Mouse (Mus musculus): Measurements from ENCODE around the gene Mpig6b. TPM values are rescaled to one million over a fixed set of nuclear protein-coding genes. Genes with fewer than 3 reads are reported as not detected.

Mpig6b gene
- polyA plus RNA-seq, 1 experiment from 2014 or later = 4.1 TPM

Other genes starting within 250 kb of the Mpig6b start
- 19.9 and 20.2 TPM in 2 replicates for gene Stk19, start 229.2 kb downstream of the Mpig6b start, polyA plus RNA-seq (2015; fragmentation: Nextera tagmentation; extraction: Ambion mirVana)
- gene Dxo, start 229.2 kb downstream of the Mpig6b start, polyA plus RNA-seq (2015; fragmentation: Nextera tagmentation; extraction: Ambion mirVana) = 28.6 and 30.9 TPM in 2 replicates
- gene Skiv2l, start 216.0 kb downstream of the Mpig6b start, polyA plus RNA-seq (2015; fragmentation: Nextera tagmentation; extraction: Ambion mirVana) = 24.0 and 26.1 TPM in 2 replicates
- 60.1 and 65.1 TPM in 2 replicates for gene Nelfe, start 215.8 kb downstream of the Mpig6b start, polyA plus RNA-seq (2015; fragmentation: Nextera tagmentation; extraction: Ambion mirVana)
- gene Cfb, start 203.7 kb downstream of the Mpig6b start, polyA plus RNA-seq (2015; fragmentation: Nextera tagmentation; extraction: Ambion mirVana) = 118 and 133 TPM in 2 replicates
- 0.54 and 0.80 TPM in 2 replicates for gene Zbtb12, start 186.7 kb downstream of the Mpig6b start, polyA plus RNA-seq (2015; fragmentation: Nextera tagmentation; extraction: Ambion mirVana)
- gene Gm20547, start 184.1 kb downstream of the Mpig6b start, polyA plus RNA-seq (2015; fragmentation: Nextera tagmentation; extraction: Ambion mirVana) = 0.17 TPM in 1 of 2 replicates, not detected in the other
- 11.1 and 11.7 TPM in 2 replicates for gene C2, start 167.9 kb downstream of the Mpig6b start, polyA plus RNA-seq (2015; fragmentation: Nextera tagmentation; extraction: Ambion mirVana)
- 16.8 and 17.7 TPM in 2 replicates for gene Ehmt2, start 167.7 kb downstream of the Mpig6b start, polyA plus RNA-seq (2015; fragmentation: Nextera tagmentation; extraction: Ambion mirVana)
- gene Slc44a4, start 151.7 kb downstream of the Mpig6b start, polyA plus RNA-seq (2015; fragmentation: Nextera tagmentation; extraction: Ambion mirVana) = 1.5 TPM in 2 replicates
- gene Neu1, start 134.9 kb downstream of the Mpig6b start, polyA plus RNA-seq (2015; fragmentation: Nextera tagmentation; extraction: Ambion mirVana) = 14.2 and 15.2 TPM in 2 replicates
- 0.07 and 0.15 TPM in 2 replicates for gene Hspa1b, start 106.9 kb downstream of the Mpig6b start, polyA plus RNA-seq (2015; fragmentation: Nextera tagmentation; extraction: Ambion mirVana)
- not detected in 2 replicates for gene Gm20481, start 96.3 kb downstream of the Mpig6b start, polyA plus RNA-seq (2015; fragmentation: Nextera tagmentation; extraction: Ambion mirVana)
- gene Hspa1a, start 94.0 kb downstream of the Mpig6b start, polyA plus RNA-seq (2015; fragmentation: Nextera tagmentation; extraction: Ambion mirVana) = 2.1 and 2.3 TPM in 2 replicates
- gene Hspa1l, start 93.5 kb downstream of the Mpig6b start, polyA plus RNA-seq (2015; fragmentation: Nextera tagmentation; extraction: Ambion mirVana) = 0.10 and 0.34 TPM in 2 replicates
- 163 and 178 TPM in 2 replicates for gene Lsm2, start 84.3 kb downstream of the Mpig6b start, polyA plus RNA-seq (2015; fragmentation: Nextera tagmentation; extraction: Ambion mirVana)
- 110 and 112 TPM in 2 replicates for gene Vars, start 65.2 kb downstream of the Mpig6b start, polyA plus RNA-seq (2015; fragmentation: Nextera tagmentation; extraction: Ambion mirVana)
- gene Vwa7, start 49.6 kb downstream of the Mpig6b start, polyA plus RNA-seq (2015; fragmentation: Nextera tagmentation; extraction: Ambion mirVana) = 0.08 TPM in 2 replicates
- 2.5 and 2.8 TPM in 2 replicates for gene Sapcd1, start 38.2 kb downstream of the Mpig6b start, polyA plus RNA-seq (2015; fragmentation: Nextera tagmentation; extraction: Ambion mirVana)
- gene Msh5, start 19.4 kb downstream of the Mpig6b start, polyA plus RNA-seq (2015; fragmentation: Nextera tagmentation; extraction: Ambion mirVana) = 3.2 and 3.4 TPM in 2 replicates
- 141 and 147 TPM in 2 replicates for gene Clic1, start 16.2 kb downstream of the Mpig6b start, polyA plus RNA-seq (2015; fragmentation: Nextera tagmentation; extraction: Ambion mirVana)
- 28.9 and 30.6 TPM in 2 replicates for gene Ddah2, start 7.1 kb downstream of the Mpig6b start, polyA plus RNA-seq (2015; fragmentation: Nextera tagmentation; extraction: Ambion mirVana)
- 0.25 and 0.31 TPM in 2 replicates for gene Ly6g6c, start 796 bp downstream of the Mpig6b start, polyA plus RNA-seq (2015; fragmentation: Nextera tagmentation; extraction: Ambion mirVana)
- 0.13 and 0.23 TPM in 2 replicates for gene Ly6g6e, start 10.7 kb upstream of the Mpig6b start, polyA plus RNA-seq (2015; fragmentation: Nextera tagmentation; extraction: Ambion mirVana)
- 0.35 and 0.47 TPM in 2 replicates for gene Ly6g6d, start 11.9 kb upstream of the Mpig6b start, polyA plus RNA-seq (2015; fragmentation: Nextera tagmentation; extraction: Ambion mirVana)
- gene Ly6g6f, start 19.4 kb upstream of the Mpig6b start, polyA plus RNA-seq (2015; fragmentation: Nextera tagmentation; extraction: Ambion mirVana) = 7.2 and 7.3 TPM in 2 replicates
- 51.0 and 54.9 TPM in 2 replicates for gene Abhd16a, start 23.1 kb upstream of the Mpig6b start, polyA plus RNA-seq (2015; fragmentation: Nextera tagmentation; extraction: Ambion mirVana)
- gene Ly6g5c, start 42.1 kb upstream of the Mpig6b start, polyA plus RNA-seq (2015; fragmentation: Nextera tagmentation; extraction: Ambion mirVana) = not detected in 2 replicates
- 0.21 and 0.28 TPM in 2 replicates for gene Ly6g5b, start 49.2 kb upstream of the Mpig6b start, polyA plus RNA-seq (2015; fragmentation: Nextera tagmentation; extraction: Ambion mirVana)
- 14.1 and 14.8 TPM in 2 replicates for gene Gpank1, start 55.3 kb upstream of the Mpig6b start, polyA plus RNA-seq (2015; fragmentation: Nextera tagmentation; extraction: Ambion mirVana)
- 176 and 182 TPM in 2 replicates for gene Csnk2b, start 55.9 kb upstream of the Mpig6b start, polyA plus RNA-seq (2015; fragmentation: Nextera tagmentation; extraction: Ambion mirVana)
- 3.1 and 3.6 TPM in 2 replicates for gene D17H6S53E, start 60.2 kb upstream of the Mpig6b start, polyA plus RNA-seq (2015; fragmentation: Nextera tagmentation; extraction: Ambion mirVana)
- 553 and 573 TPM in 2 replicates for gene Apom, start 65.9 kb upstream of the Mpig6b start, polyA plus RNA-seq (2015; fragmentation: Nextera tagmentation; extraction: Ambion mirVana)
- gene Bag6, start 69.0 kb upstream of the Mpig6b start, polyA plus RNA-seq (2015; fragmentation: Nextera tagmentation; extraction: Ambion mirVana) = 22.4 and 27.4 TPM in 2 replicates
- 45.1 and 51.5 TPM in 2 replicates for gene Prrc2a, start 98.7 kb upstream of the Mpig6b start, polyA plus RNA-seq (2015; fragmentation: Nextera tagmentation; extraction: Ambion mirVana)
- 17.4 and 18.5 TPM in 2 replicates for gene Aif1, start 109.9 kb upstream of the Mpig6b start, polyA plus RNA-seq (2015; fragmentation: Nextera tagmentation; extraction: Ambion mirVana)
- 21.6 and 29.0 TPM in 2 replicates for gene Lst1, start 122.3 kb upstream of the Mpig6b start, polyA plus RNA-seq (2015; fragmentation: Nextera tagmentation; extraction: Ambion mirVana)
- 0.53 and 0.80 TPM in 2 replicates for gene Ltb, start 128.3 kb upstream of the Mpig6b start, polyA plus RNA-seq (2015; fragmentation: Nextera tagmentation; extraction: Ambion mirVana)
- gene Tnf, start 135.8 kb upstream of the Mpig6b start, polyA plus RNA-seq (2015; fragmentation: Nextera tagmentation; extraction: Ambion mirVana) = 0.25 and 0.35 TPM in 2 replicates
- 0.07 and 0.10 TPM in 2 replicates for gene Lta, start 139.2 kb upstream of the Mpig6b start, polyA plus RNA-seq (2015; fragmentation: Nextera tagmentation; extraction: Ambion mirVana)
- 0.36 TPM in 1 of 2 replicates, not detected in the other for gene Gm16181, start 154.7 kb upstream of the Mpig6b start, polyA plus RNA-seq (2015; fragmentation: Nextera tagmentation; extraction: Ambion mirVana)
- 0.76 and 1.3 TPM in 2 replicates for gene Atp6v1g2, start 167.5 kb upstream of the Mpig6b start, polyA plus RNA-seq (2015; fragmentation: Nextera tagmentation; extraction: Ambion mirVana)
- gene Nfkbil1, start 169.6 kb upstream of the Mpig6b start, polyA plus RNA-seq (2015; fragmentation: Nextera tagmentation; extraction: Ambion mirVana) = 3.9 and 4.4 TPM in 2 replicates
- 208 and 220 TPM in 2 replicates for gene Ddx39b, start 175.6 kb upstream of the Mpig6b start, polyA plus RNA-seq (2015; fragmentation: Nextera tagmentation; extraction: Ambion mirVana)
- gene H2-D1, start 196.5 kb upstream of the Mpig6b start, polyA plus RNA-seq (2015; fragmentation: Nextera tagmentation; extraction: Ambion mirVana) = 74.5 and 77.7 TPM in 2 replicates

Measured in liver, embryonic 13.5 days (tissue).